Mouse (Mus musculus) heart, embryonic 14.5 days (tissue): ENCODE measurements around the gene Lypd6b. TPM values are rescaled to one million over a fixed set of nuclear protein-coding genes. Genes with fewer than 3 reads are reported as not detected.

Experiments used
- ATAC-seq: fragments of 200-750 bp; cut with Nextera tagmentation; 2 replicates; pipeline ENCODE4 v1.8.0; 2017; ENCODE audit warnings: low read depth, moderate TSS enrichment; ENCODE audit not compliant: insufficient number of reproducible peaks, insufficient read depth, low FRiP score
- H3K27ac ChIP-seq, 2 experiments: fragments of 200-500 bp in 1 of 2; fragments of 300-500 bp in 1 of 2; sonication (generic) in 1 of 2; replicated peaks in 1 of 2; 2 replicates each; pipeline ENCODE4 v1.5.1; 2012 to 2014; ENCODE audit warnings: low read depth in 2 of 2, low read length in 2 of 2, control low read depth in 1 of 2, mild to moderate bottlenecking in 1 of 2, mixed read lengths in 1 of 2; ENCODE audit not compliant: control insufficient read depth in 1 of 2, insufficient read depth in 1 of 2
- H3K27me3 ChIP-seq: fragments of 300-500 bp; sonication (generic); 2 replicates; pipeline ENCODE4 v1.6.1; 2014; ENCODE audit warnings: mild to moderate bottlenecking, low read length, control low read depth; ENCODE audit not compliant: control insufficient read depth, insufficient read depth
- H3K36me3 ChIP-seq: fragments of 300-500 bp; sonication (generic); 2 replicates; pipeline ENCODE4 v1.6.1; 2014; ENCODE audit warnings: mild to moderate bottlenecking, control low read depth, low read length, mixed read lengths; ENCODE audit not compliant: control insufficient read depth, insufficient read depth
- H3K4me1 ChIP-seq, 2 experiments: fragments of 200-500 bp in 1 of 2; fragments of 300-500 bp in 1 of 2; sonication (generic) in 1 of 2; 2 replicates each; pipeline ENCODE4 v1.6.1; 2012 to 2014; ENCODE audit warnings: low read length in 2 of 2, control low read depth in 1 of 2, mixed read lengths in 1 of 2; ENCODE audit not compliant: control insufficient read depth in 2 of 2, insufficient read depth in 2 of 2
- H3K4me2 ChIP-seq: fragments of 300-500 bp; sonication (generic); 2 replicates; pipeline ENCODE4 v1.6.1; 2014; ENCODE audit warnings: mild to moderate bottlenecking, low read length
- H3K4me3 ChIP-seq, 2 experiments: fragments of 200-500 bp in 1 of 2; fragments of 300-500 bp in 1 of 2; sonication (generic) in 1 of 2; 2 replicates each; pipeline ENCODE4 v1.5.1; 2012 to 2014; ENCODE audit warnings: low read length in 2 of 2, mild to moderate bottlenecking in 2 of 2, control low read depth in 1 of 2, low read depth in 1 of 2, moderate library complexity in 1 of 2; ENCODE audit not compliant: control insufficient read depth in 1 of 2, insufficient read depth in 1 of 2
- H3K9ac ChIP-seq: fragments of 300-500 bp; sonication (generic); 2 replicates; pipeline ENCODE4 v1.6.1; 2014; ENCODE audit warnings: mild to moderate bottlenecking, low read length
- H3K9me3 ChIP-seq: fragments of 300-500 bp; sonication (generic); 2 replicates; pipeline ENCODE4 v1.6.1; 2016; ENCODE audit warnings: low read length, control low read depth; ENCODE audit not compliant: control insufficient read depth
- WGBS: fragments of 180-500 bp; shearing (Covaris S2); extraction: QIAGEN DNeasy Blood & Tissue Kit; methylation state at CpG from one replicate; pipeline ENCODE4 v1.1.7; 2014; 5-methylcytosine and 5-hydroxymethylcytosine counted together
- polyA plus RNA-seq: library from polyadenylated mRNA; unstranded; fragments of >200 nt; fragmentation: Nextera tagmentation; extraction: Ambion mirVana; gene quantifications from 2 replicates; pipeline ENCODE4 v1.2.1, GENCODE M21; 2014

The Lypd6b gene
- polyA plus RNA-seq, 1 experiment from 2014 or later = 2.3 TPM

DNA sequence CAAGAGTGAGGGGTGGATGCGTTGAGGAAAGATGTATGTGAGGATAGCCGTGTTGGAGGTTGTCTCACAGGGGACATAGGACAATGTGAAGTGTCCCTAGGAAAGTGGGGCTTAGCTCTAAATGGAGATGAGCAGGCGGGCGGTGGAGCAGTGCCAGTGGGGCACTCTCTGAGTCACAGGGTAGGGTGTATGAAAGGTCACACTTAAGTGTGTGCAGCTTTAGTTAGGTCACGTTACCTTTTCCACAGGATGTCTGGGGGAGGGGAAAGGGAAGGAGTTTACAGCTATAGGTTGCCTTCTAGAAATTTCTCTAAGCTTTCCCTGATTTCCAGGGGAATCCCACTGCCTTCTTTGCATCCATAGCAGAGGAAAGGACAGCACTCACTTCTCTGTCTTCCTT lies 2.0 kb downstream of the Lypd6b start:
- no peak overlapping the region for H3K9ac ChIP-seq
- H3K36me3 ChIP-seq = no peaks in the 10 kb centered on the region
- no peak overlapping the region for H3K4me3 ChIP-seq
- ATAC-seq = 0 out of 2 replicates have a peak, but pooled peaks have one; percentile 6
- peaks cover 25% of the 10 kb centered on the region for H3K27me3 ChIP-seq
- no peaks in the 10 kb centered on the region for H3K9me3 ChIP-seq
- no peak overlapping the region for H3K27ac ChIP-seq
- H3K4me2 ChIP-seq = peak overlapping the region; percentile 26
- H3K4me1 ChIP-seq = peaks cover 11 to 14% of the 10 kb centered on the region in 2 experiments
- WGBS = 47% methylated on average over 5 of the region's 5 CpGs

DNA sequence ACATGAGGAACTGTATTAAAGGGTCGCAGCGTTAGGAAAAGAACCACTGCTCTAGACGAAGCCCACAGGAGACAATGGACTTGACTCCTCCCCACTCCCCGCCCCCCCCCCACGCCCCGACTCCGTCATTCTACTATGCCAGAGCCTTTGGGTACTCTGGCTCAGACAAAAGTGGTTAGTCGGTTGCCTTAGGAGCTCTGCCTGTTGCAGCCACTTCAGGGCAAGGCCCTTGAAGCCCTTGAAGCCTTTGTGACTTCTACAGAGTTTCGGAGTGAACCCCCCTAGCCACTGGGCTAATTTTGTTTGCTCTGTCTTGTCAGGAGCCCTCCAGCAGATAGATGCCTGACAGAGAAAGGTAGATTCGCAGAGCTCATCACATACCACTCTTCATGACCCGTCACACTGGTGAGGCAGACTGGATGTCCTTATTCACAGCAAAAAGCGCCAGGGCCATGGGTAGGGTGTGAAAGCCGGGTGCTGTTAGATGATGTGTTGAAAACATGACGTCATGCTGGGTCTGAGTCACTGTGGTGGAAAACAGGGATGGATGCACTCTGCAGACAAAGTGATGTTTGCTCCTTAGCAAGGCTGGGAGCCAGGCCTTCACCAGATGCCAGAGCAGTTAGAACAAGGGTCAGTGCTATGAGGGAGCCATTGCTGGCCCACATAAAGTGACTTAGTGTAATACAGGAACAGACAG lies 10.1 kb downstream of the Lypd6b start:
- no peak overlapping the region for H3K4me3 ChIP-seq
- H3K4me1 ChIP-seq = peaks cover 10 to 13% of the 10 kb centered on the region in 2 experiments
- WGBS = 24% methylated on average over 14 of the region's 14 CpGs
- H3K27me3 ChIP-seq = no peaks in the 10 kb centered on the region
- H3K36me3 ChIP-seq = no peaks in the 10 kb centered on the region
- H3K27ac ChIP-seq = peak overlapping the region; percentile 46 to 66
- H3K4me2 ChIP-seq = no peak overlapping the region
- H3K9me3 ChIP-seq = no peaks in the 10 kb centered on the region
- ATAC-seq = peak; percentile 85
- no peak overlapping the region for H3K9ac ChIP-seq

DNA sequence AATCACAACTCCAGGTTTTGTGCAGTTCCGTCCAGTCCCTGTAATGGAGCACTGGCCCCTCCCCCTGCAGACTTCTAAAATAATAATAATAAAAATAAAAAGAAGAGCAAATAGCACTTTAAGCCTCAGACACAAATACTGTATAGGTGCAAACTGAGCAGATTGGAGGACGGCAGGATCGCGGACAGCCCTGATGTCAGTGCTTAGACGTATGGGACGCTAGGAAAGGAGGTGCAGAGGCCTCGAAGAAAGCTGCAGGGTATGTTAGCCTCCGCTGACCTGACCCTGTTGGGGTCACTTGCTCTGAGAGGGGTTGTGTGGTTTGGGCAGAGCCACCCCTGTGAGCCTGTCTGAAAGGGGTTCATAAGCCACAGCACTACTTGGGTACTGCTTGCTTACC lies 17.0 kb downstream of the Lypd6b start:
- Histone ChIP-seq H3K9ac (no peak overlapping the region), H3K4me1 (peaks cover 5 to 7% of the 10 kb centered on the region in 2 experiments; a peak in 3 of 4 replicates), H3K36me3 (no peaks in the 10 kb centered on the region), H3K27me3 (no peaks in the 10 kb centered on the region), H3K9me3 (no peaks in the 10 kb centered on the region), H3K4me2 (no peak overlapping the region), H3K4me3 (no peak overlapping the region), H3K27ac (no peak overlapping the region)
- ATAC-seq = no peak
- 81% methylated on average over 8 of the region's 8 CpGs for WGBS

DNA sequence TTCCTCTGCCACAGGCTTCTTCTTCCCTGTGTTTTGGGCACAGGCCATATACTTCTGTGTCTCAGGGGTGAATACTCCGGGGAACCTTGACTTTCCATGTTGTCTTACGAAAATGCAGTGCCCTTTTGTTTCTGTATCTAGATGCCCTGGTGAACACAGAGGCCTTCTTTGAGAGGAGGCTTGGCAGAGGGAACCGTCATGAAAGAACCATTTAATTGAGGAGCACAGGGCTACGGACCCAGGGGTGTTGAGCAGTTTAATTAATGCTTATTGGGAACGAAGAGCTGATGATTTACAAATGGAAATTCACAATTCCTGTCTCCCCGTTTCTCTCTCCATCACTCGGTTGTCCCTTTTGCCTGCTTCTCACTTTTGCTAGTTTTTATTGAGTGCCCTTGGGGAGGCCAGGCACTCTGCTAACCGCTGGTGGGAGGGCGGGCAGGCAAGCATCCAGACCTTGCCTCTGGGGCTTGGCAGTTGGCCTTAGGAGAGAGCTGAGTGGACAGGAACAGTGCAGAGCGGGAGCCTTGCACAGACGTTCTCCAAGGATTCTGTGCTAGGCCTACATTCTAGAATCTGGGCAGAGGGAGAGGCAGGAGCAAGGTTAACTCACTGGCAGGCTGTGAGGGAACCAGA lies 18.4 kb downstream of the Lypd6b start:
- Histone ChIP-seq H3K4me1 (peaks cover 5 to 7% of the 10 kb centered on the region in 2 experiments; a peak in 3 of 4 replicates), H3K4me2 (no peak overlapping the region), H3K27ac (no peak overlapping the region), H3K4me3 (no peak overlapping the region), H3K36me3 (no peaks in the 10 kb centered on the region), H3K27me3 (no peaks in the 10 kb centered on the region), H3K9me3 (no peaks in the 10 kb centered on the region), H3K9ac (no peak overlapping the region)
- 74% methylated on average over 11 of the region's 11 CpGs for WGBS
- ATAC-seq = no peak

DNA sequence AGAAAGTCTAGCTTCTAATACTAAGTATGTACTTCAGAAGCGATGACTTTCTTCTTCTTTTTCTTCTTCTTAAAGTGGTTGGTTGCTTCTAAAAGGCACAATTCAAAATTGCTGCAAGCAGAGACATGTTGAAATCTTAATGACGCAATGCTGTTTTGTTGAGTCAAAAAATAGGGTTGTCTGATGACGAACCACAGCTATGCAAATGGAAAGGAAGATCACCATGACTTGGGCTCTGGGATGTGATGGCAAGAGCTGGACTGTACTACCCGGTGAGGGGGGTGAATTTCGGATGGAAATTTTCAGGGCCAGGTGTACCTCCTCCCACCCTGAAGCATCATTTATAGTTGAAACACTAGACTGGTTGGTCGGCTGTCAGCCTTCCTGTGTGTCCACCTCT lies 22.0 kb downstream of the Lypd6b start:
- Histone ChIP-seq H3K27ac (no peak overlapping the region), H3K4me1 (peaks cover 12 to 14% of the 10 kb centered on the region in 2 experiments), H3K4me2 (no peak overlapping the region), H3K36me3 (no peaks in the 10 kb centered on the region), H3K9me3 (no peaks in the 10 kb centered on the region), H3K9ac (no peak overlapping the region), H3K27me3 (no peaks in the 10 kb centered on the region), H3K4me3 (no peak overlapping the region)
- no peak for ATAC-seq
- WGBS = 87% methylated on average over 6 of the region's 6 CpGs

DNA sequence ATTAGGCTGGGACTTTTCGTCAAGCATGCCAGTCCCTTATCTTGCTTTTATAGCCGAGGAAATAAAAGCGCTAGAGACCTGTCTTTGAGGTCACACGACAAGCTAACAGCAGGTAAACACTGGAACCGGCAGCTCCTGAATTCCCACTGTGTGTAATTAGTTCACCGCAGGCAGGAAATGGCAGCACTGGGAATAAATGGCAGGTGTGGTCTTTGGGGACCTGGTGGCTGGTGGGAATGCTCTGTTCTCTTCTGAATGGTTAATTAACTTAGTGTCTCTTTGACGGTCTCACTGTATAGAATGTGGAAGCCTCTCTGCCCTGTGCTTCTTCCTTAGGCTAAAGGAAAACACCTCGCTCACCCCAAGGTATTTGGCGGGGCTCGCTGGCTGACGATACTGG lies 23.9 kb downstream of the Lypd6b start:
- Histone ChIP-seq H3K36me3 (no peaks in the 10 kb centered on the region), H3K4me2 (no peak overlapping the region), H3K4me1 (peaks cover 8 to 9% of the 10 kb centered on the region in 2 experiments), H3K27ac (no peak overlapping the region), H3K4me3 (no peak overlapping the region), H3K9me3 (no peaks in the 10 kb centered on the region), H3K9ac (no peak overlapping the region), H3K27me3 (no peaks in the 10 kb centered on the region)
- 31% methylated on average over 11 of the region's 11 CpGs for WGBS
- ATAC-seq = no peak

DNA sequence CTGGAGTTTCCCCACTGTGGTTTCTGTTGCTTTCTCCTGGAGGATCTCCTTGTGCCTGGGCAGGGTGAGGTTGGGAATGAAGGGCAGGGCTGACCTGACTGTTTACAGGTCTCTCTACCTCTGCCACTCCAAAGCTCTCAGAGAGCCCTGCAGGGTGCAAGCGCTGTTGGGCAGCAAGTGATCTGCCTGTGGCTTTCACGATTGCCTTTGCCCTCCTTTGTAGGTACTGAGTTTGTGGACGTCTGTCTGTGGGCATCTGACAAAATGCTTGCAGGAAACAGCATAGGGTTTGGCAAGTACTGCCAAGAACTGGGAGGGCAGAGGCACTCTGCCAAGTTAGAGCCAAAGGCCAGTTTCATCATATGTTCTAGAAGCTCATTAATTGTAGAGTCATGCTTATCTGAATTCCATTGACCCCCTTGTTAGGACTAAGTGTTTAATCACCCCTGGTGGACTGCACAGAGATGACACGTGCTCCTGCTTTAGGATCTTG lies 24.4 kb downstream of the Lypd6b start:
- 20% methylated on average over 4 of the region's 4 CpGs for WGBS
- Histone ChIP-seq H3K9ac (no peak overlapping the region), H3K4me1 (peaks cover 6 to 8% of the 10 kb centered on the region in 2 experiments), H3K4me3 (no peak overlapping the region), H3K4me2 (no peak overlapping the region), H3K9me3 (no peaks in the 10 kb centered on the region), H3K27ac (no peak overlapping the region), H3K36me3 (no peaks in the 10 kb centered on the region), H3K27me3 (no peaks in the 10 kb centered on the region)
- no peak for ATAC-seq
